Mouse (Mus musculus): ENCODE results near the gene Elovl3. TPM values are rescaled to one million over a fixed set of nuclear protein-coding genes. Genes with fewer than 3 reads are reported as not detected.

The Elovl3 gene
- polyA plus RNA-seq, 1 experiment, result not detected

DNA sequence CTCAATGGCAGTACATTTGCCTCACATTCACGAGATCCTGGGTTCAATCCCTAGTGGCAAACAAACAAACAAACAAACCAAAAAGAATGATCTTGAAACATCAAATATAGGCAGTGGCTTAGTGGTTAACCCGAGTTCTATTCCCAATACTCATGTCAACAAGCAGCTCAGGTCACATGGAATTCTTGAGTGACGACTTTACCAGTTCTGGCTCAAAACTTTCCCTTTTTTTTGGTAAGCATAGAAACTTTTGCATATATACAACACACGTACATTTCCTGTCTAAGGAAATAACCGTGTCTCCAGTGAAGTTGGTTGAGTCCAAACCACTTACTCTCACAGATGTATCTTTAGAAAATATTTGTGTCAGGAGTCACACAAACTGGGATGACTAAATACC, 40.8 kb downstream of the Elovl3 start:
- H3K27me3 ChIP-seq (ENCODE audit: control insufficient read depth, insufficient read depth, low read length, poor library complexity, severe bottlenecking), result no peaks in the 10 kb centered on the region
- no peak overlapping the region for H3K27ac ChIP-seq (ENCODE audit: insufficient read depth, low read length)
- TF ChIP-seq EP300 (IDR thresholded peaks at IDR 0.05; ENCODE audit: insufficient read depth, low read depth, low read length) (no peak), POLR2A (IDR thresholded peaks at IDR 0.05; ENCODE audit: insufficient read depth, low read length) (no peak), CTCF (IDR thresholded peaks at IDR 0.05; ENCODE audit: low read depth, low read length) (no peak)
- H3K36me3 ChIP-seq (ENCODE audit: control insufficient read depth, insufficient read depth, low read length, poor library complexity, severe bottlenecking), result peaks cover 3% of the 10 kb centered on the region; the same call in 1 of the 2 replicates
- H3K9ac ChIP-seq (ENCODE audit: low read depth, poor library complexity, severe bottlenecking), result no peak overlapping the region
- H3K4me3 ChIP-seq (ENCODE audit: low read depth, low read length), result no peak overlapping the region
- H3K4me1 ChIP-seq (ENCODE audit: control insufficient read depth, insufficient read depth, low read length), result no peaks in the 10 kb centered on the region
- H3K9me3 ChIP-seq (replicated peaks; ENCODE audit: control insufficient read depth, insufficient read depth, low read length, poor library complexity, severe bottlenecking), result no peaks in the 10 kb centered on the region

DNA sequence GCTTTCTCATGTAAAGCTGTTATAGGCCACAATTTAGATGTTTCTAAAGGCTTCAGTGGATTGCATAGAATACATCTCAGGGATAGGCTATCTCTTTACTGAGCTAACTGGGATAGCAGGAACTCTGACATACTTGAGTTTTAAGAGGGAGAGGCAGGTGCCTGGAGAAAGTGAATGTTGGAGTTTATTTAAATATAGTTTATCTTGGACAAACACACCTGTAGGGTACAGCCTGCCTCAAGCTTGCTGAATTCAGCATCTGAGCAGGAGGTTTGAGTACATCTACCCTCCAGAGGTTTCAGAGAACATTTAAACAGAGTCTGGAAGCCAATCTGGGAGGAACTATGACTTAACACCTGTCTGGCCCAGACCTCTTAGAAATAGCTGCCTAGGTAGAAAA, 43.5 kb downstream of the Elovl3 start:
- Histone ChIP-seq H3K36me3 (ENCODE audit: control insufficient read depth, insufficient read depth, low read length, poor library complexity, severe bottlenecking) (peaks cover 3% of the 10 kb centered on the region; the same call in 1 of the 2 replicates), H3K4me1 (ENCODE audit: control insufficient read depth, insufficient read depth, low read length) (no peaks in the 10 kb centered on the region), H3K4me3 (ENCODE audit: low read depth, low read length) (no peak overlapping the region), H3K9me3 (replicated peaks; ENCODE audit: control insufficient read depth, insufficient read depth, low read length, poor library complexity, severe bottlenecking) (no peaks in the 10 kb centered on the region), H3K27ac (ENCODE audit: insufficient read depth, low read length) (no peak overlapping the region), H3K27me3 (ENCODE audit: control insufficient read depth, insufficient read depth, low read length, poor library complexity, severe bottlenecking) (no peaks in the 10 kb centered on the region), H3K9ac (ENCODE audit: low read depth, poor library complexity, severe bottlenecking) (no peak overlapping the region)
- no peak for TF ChIP-seq EP300 (IDR thresholded peaks at IDR 0.05; ENCODE audit: insufficient read depth, low read depth, low read length)
- no peak for TF ChIP-seq POLR2A (IDR thresholded peaks at IDR 0.05; ENCODE audit: insufficient read depth, low read length)
- no peak for TF ChIP-seq CTCF (IDR thresholded peaks at IDR 0.05; ENCODE audit: low read depth, low read length)

DNA sequence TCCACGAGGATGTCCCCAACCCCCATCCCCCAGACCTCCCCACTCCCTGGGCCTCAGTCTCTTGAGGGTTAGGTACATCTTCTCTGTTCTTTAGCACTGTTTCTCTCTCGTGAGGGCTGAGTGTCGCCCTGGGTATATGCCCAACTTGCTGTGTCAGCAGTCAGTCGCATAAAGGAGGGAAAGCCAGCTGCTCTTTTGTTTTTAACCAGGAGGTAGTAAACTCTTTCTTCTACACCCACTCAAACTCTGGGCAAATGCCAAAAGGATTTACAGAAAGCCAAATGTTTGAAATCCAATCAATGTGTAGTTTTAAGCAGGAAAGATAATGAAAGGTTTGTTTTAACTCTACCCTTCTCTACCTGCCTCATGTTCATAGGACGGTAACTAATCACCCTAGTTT, 45.3 kb downstream of the Elovl3 start:
- Histone ChIP-seq H3K9ac (ENCODE audit: low read depth, poor library complexity, severe bottlenecking) (no peak overlapping the region), H3K4me3 (ENCODE audit: low read depth, low read length) (no peak overlapping the region), H3K27ac (ENCODE audit: insufficient read depth, low read length) (no peak overlapping the region), H3K36me3 (ENCODE audit: control insufficient read depth, insufficient read depth, low read length, poor library complexity, severe bottlenecking) (no peaks in the 10 kb centered on the region), H3K27me3 (ENCODE audit: control insufficient read depth, insufficient read depth, low read length, poor library complexity, severe bottlenecking) (no peaks in the 10 kb centered on the region), H3K9me3 (replicated peaks; ENCODE audit: control insufficient read depth, insufficient read depth, low read length, poor library complexity, severe bottlenecking) (no peaks in the 10 kb centered on the region), H3K4me1 (ENCODE audit: control insufficient read depth, insufficient read depth, low read length) (no peaks in the 10 kb centered on the region)
- no peak for TF ChIP-seq EP300 (IDR thresholded peaks at IDR 0.05; ENCODE audit: insufficient read depth, low read depth, low read length)
- TF ChIP-seq POLR2A (IDR thresholded peaks at IDR 0.05; ENCODE audit: insufficient read depth, low read length), result no peak

DNA sequence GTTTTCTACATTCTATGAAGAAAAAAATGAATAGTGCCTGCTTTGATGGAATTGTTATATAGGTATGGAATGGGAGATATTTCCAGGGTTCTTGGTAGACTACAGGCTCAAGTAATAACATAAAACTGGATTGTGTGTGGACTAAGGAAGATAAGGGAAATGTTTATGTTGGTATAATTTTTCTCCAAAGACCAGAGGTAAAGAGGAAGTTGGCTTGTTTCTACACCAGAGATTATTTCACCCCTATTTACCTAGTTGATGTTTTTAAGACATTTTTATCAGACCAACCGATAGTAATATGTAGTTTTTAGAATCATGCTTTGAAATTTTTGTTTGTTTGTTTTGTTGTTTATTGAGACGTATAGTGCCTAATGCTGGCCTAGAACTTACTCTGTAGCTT, 48.6 kb downstream of the Elovl3 start:
- TF ChIP-seq CTCF (IDR thresholded peaks at IDR 0.05; ENCODE audit: low read depth, low read length) (no peak), EP300 (IDR thresholded peaks at IDR 0.05; ENCODE audit: insufficient read depth, low read depth, low read length) (no peak), POLR2A (IDR thresholded peaks at IDR 0.05; ENCODE audit: insufficient read depth, low read length) (no peak)

DNA sequence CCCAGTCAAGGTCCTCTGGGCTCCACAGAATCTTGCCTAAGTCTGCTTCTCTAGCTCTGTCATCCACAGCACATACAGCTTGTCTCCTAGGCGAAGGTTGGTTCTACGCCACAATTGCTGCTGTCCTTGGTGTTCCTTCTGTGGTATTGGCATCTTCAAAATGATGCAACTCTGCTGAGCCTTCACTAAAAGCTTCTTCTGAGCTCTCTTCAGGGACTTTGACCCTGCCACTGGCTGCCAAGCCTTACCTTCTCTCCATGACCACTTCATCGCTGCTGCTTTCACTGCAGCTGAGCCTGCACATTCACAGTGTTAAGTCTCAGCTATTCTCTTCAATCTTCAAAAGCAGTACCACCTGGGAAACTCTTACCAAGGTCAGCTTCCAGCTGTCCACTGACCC, 50.5 kb downstream of the Elovl3 start:
- no peaks in the 10 kb centered on the region for H3K9me3 ChIP-seq (replicated peaks; ENCODE audit: control insufficient read depth, insufficient read depth, low read length, poor library complexity, severe bottlenecking)
- TF ChIP-seq POLR2A (IDR thresholded peaks at IDR 0.05; ENCODE audit: insufficient read depth, low read length), result no peak
- no peak for TF ChIP-seq CTCF (IDR thresholded peaks at IDR 0.05; ENCODE audit: low read depth, low read length)
- no peak for TF ChIP-seq EP300 (IDR thresholded peaks at IDR 0.05; ENCODE audit: insufficient read depth, low read depth, low read length)
- H3K4me3 ChIP-seq (ENCODE audit: low read depth, low read length), result no peak overlapping the region
- no peaks in the 10 kb centered on the region for H3K4me1 ChIP-seq (ENCODE audit: control insufficient read depth, insufficient read depth, low read length)
- H3K36me3 ChIP-seq (ENCODE audit: control insufficient read depth, insufficient read depth, low read length, poor library complexity, severe bottlenecking), result no peaks in the 10 kb centered on the region
- no peaks in the 10 kb centered on the region for H3K27me3 ChIP-seq (ENCODE audit: control insufficient read depth, insufficient read depth, low read length, poor library complexity, severe bottlenecking)
- H3K9ac ChIP-seq (ENCODE audit: low read depth, poor library complexity, severe bottlenecking), result no peak overlapping the region
- H3K27ac ChIP-seq (ENCODE audit: insufficient read depth, low read length), result no peak overlapping the region

More for the DNA sequence above, 48.6 kb downstream of the Elovl3 start:
- no peak overlapping the region for H3K4me3 ChIP-seq (ENCODE audit: low read depth, low read length)
- H3K27ac ChIP-seq (ENCODE audit: insufficient read depth, low read length), result no peak overlapping the region
- H3K4me1 ChIP-seq (ENCODE audit: control insufficient read depth, insufficient read depth, low read length), result no peaks in the 10 kb centered on the region
- no peaks in the 10 kb centered on the region for H3K36me3 ChIP-seq (ENCODE audit: control insufficient read depth, insufficient read depth, low read length, poor library complexity, severe bottlenecking)
- H3K27me3 ChIP-seq (ENCODE audit: control insufficient read depth, insufficient read depth, low read length, poor library complexity, severe bottlenecking), result no peaks in the 10 kb centered on the region
- no peak overlapping the region for H3K9ac ChIP-seq (ENCODE audit: low read depth, poor library complexity, severe bottlenecking)
- H3K9me3 ChIP-seq (replicated peaks; ENCODE audit: control insufficient read depth, insufficient read depth, low read length, poor library complexity, severe bottlenecking), result no peaks in the 10 kb centered on the region

Other genes with a start within 250 kb of the Elovl3 start
- 17.1 and 18.6 TPM in 2 replicates for gene Armh3, start 133.4 kb upstream of the Elovl3 start, polyA plus RNA-seq (2011; ENCODE audit: insufficient read depth, insufficient read length, low read depth, missing spikeins)
- gene Hps6, start 128.4 kb upstream of the Elovl3 start, polyA plus RNA-seq (2011; ENCODE audit: insufficient read depth, insufficient read length, low read depth, missing spikeins), result 3.1 and 3.3 TPM in 2 replicates
- gene Pprc1, start 87.0 kb upstream of the Elovl3 start, polyA plus RNA-seq (2011; ENCODE audit: insufficient read depth, insufficient read length, low read depth, missing spikeins), result 114 and 141 TPM in 2 replicates
- 146 and 155 TPM in 2 replicates for gene Ldb1, start 86.7 kb upstream of the Elovl3 start, polyA plus RNA-seq (2011; ENCODE audit: insufficient read depth, insufficient read length, low read depth, missing spikeins)
- 157 and 164 TPM in 2 replicates for gene Nolc1, start 56.0 kb upstream of the Elovl3 start, polyA plus RNA-seq (2011; ENCODE audit: insufficient read depth, insufficient read length, low read depth, missing spikeins)
- gene Pitx3, start 16.4 kb downstream of the Elovl3 start, polyA plus RNA-seq (2011; ENCODE audit: insufficient read depth, insufficient read length, low read depth, missing spikeins), result not detected in 2 replicates
- 51.5 and 58.5 TPM in 2 replicates for gene Gbf1, start 20.6 kb downstream of the Elovl3 start, polyA plus RNA-seq (2011; ENCODE audit: insufficient read depth, insufficient read length, low read depth, missing spikeins)
- 17.7 and 20.4 TPM in 2 replicates for gene Nfkb2, start 172.4 kb downstream of the Elovl3 start, polyA plus RNA-seq (2011; ENCODE audit: insufficient read depth, insufficient read length, low read depth, missing spikeins)
- gene Psd, start 195.3 kb downstream of the Elovl3 start, polyA plus RNA-seq (2011; ENCODE audit: insufficient read depth, insufficient read length, low read depth, missing spikeins), result 1.4 and 2.0 TPM in 2 replicates
- 1.1 TPM in 2 replicates for gene Fbxl15, start 196.3 kb downstream of the Elovl3 start, polyA plus RNA-seq (2011; ENCODE audit: insufficient read depth, insufficient read length, low read depth, missing spikeins)
- 65.5 and 78.3 TPM in 2 replicates for gene Cuedc2, start 206.8 kb downstream of the Elovl3 start, polyA plus RNA-seq (2011; ENCODE audit: insufficient read depth, insufficient read length, low read depth, missing spikeins)
- gene Mfsd13a, start 209.2 kb downstream of the Elovl3 start, polyA plus RNA-seq (2011; ENCODE audit: insufficient read depth, insufficient read length, low read depth, missing spikeins), result 47.5 and 51.2 TPM in 2 replicates
- 0.43 TPM in 1 of 2 replicates, not detected in the other for gene 2310034G01Rik, start 218.4 kb downstream of the Elovl3 start, polyA plus RNA-seq (2011; ENCODE audit: insufficient read depth, insufficient read length, low read depth, missing spikeins)